Mouse (Mus musculus) 3T3-L1 (cell line): ENCODE results near the gene 4930432K21Rik.
A peak's percentile ranks its signal among the peaks of the same experiment; 100 is the strongest.

ENCODE experiments used
- DNase-seq: peaks from one replicate; pipeline ENCODE4 v3.0.0-alpha.2; 2015; ENCODE audit warnings: low read depth, low spot score

4930432K21Rik gene

DNA sequence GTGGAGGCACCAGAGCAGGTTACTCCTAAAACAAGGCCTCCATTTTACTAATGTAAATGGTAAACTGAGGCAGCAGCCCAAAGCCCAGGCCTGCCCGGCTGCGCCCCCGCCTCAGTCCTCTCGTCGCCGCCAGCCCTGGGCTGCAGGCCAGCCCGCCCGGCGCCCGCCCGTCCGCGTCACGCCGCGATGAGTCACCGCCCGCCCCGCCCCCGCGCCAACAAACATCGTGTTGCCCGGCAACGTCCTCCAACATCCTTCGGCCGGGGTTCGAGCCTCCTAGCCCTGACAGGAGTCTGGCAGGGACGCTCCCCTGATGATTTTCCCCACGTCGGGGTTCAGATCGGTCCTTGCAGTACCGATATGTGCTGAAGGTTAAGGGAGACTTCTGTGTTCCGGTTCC, 44.7 kb downstream of the 4930432K21Rik start:
- peak; percentile 68 for DNase-seq

DNA sequence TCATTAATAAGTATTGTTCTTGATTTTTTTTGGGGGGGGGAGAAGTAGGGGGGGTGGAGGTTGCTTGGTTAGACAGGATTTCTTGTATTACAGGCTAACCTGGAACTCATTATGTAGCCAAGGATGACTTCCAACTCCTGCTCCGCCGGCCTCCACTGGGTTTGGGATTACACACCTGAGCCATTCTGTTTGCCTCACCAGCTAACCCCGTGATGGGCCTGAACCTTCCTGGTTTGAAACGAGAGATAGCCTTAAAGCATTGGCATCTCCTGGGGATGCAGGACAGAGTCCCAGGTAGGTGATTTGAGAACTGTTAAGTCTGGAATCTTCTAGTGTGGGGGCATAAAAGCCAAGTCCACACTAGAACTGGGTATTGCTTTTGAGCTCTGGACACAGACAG, 45.3 kb downstream of the 4930432K21Rik start:
- DNase-seq, result no peak

DNA sequence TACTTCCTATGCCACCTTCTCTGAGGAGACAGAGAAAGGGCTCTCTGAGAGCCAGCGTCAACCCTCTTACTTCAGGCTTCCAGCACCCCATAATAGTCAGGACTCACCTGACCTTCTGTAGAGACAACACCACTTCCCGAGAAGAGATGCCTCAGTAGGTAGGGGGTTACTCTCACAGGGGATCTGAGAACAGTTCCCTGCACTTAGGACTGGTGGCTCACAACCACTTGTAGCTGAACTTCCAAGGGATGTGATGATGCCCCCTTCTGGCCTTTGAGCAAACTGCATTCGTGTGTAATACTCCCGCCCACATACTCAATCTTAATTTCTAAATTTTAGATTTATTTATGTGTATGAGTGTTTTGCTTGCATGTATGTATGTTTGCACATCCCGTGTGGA, 45.7 kb downstream of the 4930432K21Rik start:
- no peak for DNase-seq

DNA sequence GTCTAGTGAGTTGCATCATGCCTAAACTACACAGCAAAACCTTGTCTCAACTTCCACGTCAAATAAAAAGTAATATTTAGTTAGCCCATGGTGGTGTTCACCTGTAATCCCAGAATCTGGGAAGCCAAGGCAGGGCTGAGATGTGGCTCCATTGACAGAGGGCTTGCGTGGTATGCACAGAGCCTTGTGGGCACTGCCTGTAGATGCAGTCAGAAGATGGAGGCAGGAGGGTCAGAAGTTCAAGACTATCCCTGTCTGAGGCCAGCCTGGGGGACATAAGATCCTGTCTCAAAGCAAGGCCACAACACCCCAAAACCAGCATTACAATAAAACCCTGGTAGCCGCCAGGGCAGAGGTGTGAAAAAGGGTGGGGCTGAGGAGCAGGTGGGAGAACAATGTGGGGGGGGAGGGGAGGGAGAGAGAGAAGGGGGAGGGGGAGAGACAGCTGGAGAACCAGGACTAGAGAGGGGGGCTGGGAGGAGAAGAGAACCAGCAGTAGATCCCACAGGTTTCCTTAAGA, 46.5 kb downstream of the 4930432K21Rik start:
- DNase-seq, result no peak

DNA sequence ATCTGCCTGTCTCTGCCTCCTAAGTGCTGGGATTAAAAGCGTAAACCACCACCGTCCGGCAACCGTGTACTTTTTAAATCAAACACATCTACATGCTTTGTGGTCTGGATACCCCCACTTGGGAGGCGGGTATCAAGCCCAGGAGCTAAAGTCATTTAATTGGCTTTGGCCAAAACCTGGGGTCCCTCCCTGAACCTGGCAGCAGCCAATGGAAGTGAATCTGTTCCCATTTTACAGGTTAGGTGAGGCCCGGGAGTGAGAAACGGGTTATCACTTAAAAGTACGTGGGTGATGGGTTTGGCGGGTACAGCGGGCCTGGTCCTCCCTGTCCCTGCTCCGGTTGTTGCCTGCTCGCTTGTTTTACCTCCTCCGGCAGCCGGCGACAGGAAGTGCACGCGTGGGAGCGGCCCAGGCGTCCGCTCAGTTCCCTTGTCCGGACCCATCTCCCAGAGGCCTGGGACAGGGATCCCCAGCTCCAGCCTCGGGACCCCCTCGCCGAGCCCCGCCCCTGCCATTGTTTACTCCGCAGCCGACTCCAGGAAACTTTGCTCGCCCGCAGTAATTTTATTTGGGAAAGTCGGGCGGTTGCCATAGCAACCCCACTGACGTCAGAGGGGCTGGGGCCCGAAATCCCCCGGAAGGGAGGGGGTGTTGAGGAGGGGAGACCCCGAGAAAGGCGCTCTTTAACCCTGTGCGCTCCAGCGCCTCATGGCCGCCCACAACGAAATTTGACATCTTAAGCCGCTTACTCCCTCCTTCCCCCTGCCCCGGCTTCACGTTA, 49.5 kb downstream of the 4930432K21Rik start:
- peak; percentile 84 for DNase-seq

DNA sequence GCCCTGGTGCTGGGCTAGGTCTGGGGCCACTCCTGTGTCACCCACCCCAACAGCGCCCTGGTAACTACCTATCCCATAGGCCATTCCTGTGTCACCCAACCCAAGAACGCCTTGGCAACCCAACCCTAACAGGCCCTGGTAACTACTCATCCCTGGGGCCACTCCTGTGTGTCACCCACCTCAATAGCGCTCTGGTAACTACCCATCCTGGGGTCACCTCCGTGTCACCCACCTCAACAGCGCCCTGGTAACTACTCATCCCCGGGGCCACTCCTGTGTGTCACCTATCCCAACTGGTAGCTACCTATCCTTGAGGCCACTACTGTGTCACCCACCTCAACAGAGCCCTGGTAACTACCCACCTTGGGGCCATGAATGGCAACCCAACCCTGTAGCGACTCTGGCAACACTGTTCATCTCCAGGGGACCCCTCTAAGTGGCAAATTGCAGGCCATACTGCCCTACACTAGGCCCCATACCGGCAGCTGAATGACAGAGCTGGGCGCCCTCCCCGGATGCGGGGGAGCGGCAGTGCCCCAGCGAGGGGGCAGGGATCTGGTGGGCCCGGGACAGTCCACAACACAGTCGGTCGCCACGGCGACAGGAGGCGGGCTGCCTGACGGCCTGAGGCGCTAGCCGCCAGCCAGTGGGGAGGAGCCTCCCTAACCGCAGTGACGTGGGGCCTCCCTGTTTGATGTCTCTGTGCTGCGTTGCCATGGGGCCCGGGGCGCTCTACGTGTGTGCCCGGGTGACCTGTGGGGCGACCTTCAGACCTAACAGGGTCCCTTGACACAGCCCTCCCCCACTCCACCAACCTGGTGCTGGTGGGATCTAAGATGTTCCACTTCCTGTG, 50.3 kb downstream of the 4930432K21Rik start:
- DNase-seq, result peak; percentile 97

DNA sequence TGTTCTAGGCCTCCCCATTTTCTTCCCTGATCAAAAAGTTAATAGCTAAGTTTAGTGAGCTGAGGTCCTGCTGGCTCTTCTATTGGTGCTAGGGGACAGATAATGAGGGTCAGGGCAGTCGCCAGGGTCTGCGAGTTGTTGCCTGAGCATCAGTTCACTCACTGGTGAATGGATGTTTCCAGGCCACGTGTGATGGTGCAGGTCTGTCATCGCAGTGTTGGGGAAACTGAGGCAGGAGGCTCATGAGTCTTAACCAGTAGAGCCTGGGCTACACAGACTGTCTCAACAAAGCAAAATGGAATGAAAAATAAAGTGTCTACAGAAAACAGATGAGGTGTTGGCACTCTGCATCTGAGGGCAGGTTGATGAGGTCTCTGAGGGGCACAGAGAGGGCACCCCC, 51.0 kb downstream of the 4930432K21Rik start:
- DNase-seq, result no peak

DNA sequence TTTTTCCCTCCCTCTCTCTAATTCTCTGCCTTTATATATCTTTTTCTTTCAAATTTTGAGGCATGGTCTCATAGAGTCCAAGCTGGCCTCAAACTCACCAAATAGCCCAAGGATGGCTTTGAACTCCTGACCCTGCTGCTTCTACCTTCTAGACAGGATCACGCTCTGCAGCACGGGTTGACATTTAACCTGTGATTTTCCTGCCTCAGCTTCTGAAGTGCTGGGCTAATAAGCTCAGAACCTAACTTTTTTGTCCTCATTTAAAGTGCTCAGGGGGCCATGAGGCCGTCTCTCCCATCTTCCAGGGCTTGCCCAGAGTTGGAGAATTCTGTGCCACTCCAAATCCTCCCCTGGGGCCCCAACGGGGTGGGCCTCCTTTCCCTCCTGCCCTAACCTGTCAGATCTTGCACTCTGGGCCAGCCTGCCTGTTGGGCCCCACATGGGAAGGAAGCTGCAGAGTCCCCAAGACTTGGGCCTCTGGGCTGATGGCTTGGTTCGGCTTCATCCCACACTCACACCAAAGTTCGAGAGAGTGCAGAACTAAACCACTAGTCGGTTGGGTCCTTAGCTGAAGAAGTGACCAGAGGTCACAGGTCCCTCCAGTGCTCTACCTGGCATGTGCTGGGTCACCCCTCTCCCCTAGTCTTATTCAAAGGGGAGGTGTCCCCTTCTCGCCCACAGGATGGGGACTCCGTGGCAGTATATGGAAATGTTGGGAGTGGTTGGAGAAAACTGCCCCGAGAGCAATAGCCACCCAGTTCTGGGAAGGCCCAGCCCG, 51.7 kb downstream of the 4930432K21Rik start:
- peak; percentile 43 for DNase-seq

DNA sequence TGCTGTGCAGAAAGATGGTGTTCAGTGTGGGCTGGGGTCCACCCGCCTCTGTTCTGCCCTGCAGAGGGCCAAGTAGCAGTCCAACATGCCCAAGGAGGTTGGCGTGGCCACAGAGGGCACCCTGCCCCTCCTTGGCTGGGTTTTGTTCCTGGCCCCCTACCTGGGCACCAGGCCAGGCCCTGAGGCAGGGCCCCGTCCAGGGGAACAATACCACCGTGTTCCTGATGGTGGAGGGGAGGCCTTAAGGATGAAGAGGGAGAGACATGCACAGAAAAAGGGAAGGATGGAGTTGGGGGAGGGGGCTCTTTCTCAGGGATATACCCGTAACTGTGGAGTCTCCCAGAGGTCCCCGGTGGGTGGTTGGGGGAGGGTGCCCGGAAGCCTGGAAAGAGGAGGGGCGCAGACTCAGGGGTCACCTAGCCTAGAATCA, 52.3 kb downstream of the 4930432K21Rik start:
- peak; percentile 62 for DNase-seq

DNA sequence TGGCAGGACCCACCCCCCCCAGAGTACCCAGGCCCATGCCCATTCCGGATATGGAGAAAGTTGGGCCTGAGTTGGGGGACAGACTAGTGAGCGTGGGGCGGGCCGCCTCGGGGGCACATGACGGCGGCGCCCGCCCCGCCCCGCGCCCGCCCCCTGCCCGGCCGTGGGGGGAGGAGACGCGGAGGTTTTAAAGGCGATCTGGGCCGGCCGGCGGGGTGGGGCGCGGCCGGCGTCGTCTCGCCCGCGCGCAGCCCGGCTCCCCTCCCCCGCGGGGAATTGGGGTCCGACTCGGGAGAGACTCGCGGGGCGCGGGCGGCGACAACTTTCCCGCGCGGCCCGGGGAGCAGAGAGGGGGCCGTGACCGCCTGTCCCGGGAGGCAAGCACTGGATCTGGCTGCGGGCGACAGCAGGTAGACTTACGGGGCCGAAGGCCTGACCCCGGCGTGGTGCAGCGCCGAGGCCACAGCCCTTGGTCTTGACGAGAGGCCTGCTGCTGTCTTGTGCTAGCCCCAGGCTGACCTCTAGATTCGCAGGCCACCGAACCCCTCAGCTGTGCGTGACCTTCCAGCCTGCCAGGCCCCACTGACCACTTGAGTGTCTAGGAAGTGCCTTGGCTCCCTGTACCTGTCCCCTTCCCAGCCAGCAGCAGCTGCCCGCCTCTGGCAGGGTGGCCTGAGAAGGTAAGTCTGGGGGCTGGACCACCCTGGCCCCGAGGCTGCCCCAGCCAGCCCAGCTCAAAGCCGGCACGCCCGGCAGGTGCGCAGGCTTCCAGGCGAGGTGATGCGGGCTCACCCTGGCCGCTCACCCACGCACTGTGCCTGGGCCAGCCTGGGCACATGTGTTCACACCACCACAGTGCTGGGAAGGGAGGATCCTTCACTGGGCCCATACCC, 53.1 kb downstream of the 4930432K21Rik start:
- peak; percentile 74 for DNase-seq

DNA sequence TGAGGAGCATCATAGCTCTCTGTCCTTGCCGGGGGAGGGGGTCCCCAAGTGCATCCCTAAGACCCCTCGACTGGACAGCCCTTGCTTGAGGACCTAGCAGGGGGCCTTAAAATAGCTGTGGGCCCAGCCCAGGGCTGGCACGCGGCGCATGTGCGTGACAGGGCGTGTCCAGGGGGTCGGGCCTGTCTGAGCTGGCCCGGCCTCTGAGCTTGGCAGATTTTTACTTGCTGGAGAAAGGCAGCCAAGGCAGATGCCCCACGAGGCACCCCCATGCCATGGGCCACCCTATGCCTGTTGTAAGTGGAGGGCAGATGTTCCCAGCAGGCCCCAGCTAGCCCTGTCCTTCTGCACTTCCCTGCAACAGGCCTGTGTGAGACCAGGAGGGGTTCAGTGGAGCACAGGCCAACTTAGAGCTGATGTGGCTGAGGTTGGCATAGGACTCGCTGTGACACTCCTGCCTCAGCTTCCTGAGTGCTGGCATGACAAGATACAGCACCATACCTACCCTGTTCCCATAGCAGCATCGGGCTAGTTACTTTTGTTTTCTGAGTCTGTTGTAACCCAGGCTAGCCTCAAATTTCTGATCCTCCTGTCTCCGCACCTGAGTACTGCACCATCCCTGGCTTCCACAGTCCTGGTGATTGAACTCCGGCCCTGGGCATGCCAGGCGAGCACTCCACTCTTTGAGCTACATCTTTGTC, 53.9 kb downstream of the 4930432K21Rik start:
- peak; percentile 91 for DNase-seq

DNA sequence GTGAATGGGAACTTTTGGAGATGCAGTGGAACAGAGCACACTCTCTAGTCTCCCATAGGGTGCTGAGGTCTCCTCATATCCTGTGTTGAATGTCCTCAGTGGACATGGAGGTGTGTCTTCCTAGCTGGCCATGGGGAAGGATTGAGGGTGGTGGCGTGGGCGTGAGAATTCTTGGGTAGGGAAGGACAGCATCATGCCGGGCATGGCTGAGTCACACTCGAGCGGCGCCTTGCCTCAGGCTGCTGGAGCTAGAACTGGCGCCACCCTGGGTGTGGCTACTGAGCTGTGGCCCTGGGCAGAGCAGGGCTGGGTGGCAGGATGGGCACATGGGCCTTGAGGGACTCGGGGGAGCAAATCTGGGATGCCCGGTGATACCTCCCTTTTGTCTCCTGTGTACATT, 54.6 kb downstream of the 4930432K21Rik start:
- DNase-seq, result peak; percentile 100

DNA sequence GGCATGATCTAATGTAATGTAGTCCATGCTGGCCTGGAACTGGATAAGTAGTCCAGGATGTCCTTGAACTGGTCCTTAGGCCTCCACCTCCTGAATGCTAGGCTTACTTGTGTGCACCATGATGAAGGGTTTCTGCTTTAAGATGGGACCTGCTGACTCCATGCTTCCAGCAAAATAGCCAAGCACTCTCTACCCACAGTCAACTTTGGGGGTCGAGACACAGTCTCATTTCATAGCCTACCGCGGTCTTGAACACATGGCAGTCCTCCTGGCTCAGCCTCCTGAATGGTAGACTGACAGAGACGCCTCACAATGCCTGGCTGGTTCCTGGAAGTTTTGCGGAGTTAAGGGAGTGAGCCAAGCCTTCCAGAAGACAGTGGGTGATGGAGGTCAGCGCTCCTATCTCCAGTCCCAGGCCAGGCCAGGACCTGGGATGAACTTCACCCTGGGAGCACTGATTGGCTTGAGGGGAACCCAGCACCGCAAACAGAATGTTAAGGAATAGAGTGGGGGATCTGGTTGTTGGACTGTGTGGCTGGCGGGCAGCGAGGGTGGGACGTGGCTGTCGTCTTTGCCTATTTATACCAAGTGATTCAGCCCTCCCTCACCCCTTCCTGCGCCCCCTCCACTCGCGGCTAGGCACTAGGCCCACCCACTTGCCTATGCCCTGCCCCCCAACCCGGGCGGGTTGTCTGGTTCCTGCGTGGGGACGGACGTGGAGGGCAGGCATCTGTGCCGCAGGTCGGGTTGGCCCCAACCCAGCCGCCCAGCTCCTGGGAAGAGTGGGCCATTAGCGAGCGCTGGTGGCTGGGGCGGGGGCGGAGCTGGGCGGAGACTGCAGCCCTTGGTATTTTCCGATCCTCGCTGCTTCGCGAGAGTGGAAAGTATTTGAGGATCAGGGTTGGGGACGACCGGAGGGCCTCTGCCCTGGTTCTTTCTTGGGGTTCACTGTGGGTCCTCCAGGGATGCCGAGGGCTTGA, 55.4 kb downstream of the 4930432K21Rik start:
- peak; percentile 94 for DNase-seq

DNA sequence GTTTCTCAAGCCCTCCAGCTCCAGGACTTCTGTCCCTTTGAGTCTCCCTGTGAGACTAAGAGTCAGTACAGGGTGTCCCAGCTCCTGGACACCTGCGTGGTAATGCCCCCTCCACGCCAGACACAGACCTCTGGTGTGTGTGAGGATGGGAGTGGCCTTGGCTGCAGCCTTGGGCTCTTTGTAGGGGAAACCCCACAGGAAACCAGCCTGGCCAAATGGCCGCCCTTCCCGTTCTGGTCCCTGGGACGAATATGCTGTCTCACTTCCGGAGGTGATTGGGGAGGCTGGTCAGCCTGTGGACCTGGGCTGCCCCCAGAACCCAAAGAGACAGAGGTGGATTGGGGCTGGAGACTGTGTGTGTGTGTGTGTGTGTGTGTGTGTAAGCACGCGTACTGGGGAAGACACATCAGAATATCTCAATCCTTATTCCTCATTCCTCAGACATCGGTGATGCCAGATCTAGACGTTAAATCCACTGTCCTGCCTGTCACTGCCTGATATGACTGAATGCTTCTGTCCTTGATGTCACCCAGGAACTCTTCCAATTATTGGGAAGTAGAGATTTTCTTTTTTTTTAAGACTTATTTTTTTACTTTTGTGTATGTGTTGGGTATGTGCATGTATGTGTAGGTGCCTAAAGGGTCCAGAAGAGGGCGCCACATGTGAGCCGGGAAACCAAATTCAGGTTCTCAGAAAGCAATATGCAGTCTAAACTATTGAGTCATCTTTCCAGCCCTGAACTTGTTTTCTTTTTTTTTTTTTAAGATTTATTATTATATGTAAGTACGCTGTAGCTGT, 56.3 kb downstream of the 4930432K21Rik start:
- peak; percentile 94 for DNase-seq

DNA sequence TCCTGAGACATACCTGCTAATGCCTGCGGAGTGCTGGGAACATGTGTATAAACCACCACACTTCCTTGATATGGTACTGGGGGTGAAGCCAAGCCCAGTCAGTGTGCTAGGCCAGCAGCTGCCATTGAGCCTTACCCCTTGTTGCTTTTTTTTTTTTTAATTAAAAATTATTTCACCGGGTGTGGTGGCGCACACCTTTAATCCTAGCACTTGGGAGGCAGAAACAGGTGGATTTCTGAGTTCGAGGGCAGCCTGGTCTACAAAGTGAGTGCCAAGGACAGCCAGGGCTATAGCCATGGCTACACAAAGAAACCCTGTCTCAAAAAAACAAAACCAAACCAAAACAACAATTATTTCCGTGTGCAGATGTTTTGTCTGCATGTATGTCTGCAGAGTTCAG, 57.2 kb downstream of the 4930432K21Rik start:
- no peak for DNase-seq

DNA sequence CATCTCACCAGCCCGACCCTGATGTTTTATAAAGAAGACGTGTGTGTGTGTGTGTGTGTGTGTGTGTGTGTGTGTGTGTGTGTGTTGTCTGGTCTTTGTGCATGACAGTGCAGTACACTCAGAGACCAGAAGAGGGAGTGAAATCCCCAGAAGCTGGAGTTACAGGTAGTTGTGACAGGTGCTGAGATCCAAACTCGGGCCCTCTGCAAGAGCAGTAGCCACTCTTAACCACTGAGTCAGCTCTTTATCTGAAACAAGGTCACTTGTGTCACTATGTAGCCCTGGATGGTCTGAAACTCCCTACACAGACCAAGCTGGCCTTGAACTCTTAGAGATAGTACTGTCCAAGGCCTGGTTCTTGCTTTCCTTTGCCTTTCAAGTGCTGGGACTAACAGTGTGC, 58.8 kb downstream of the 4930432K21Rik start:
- DNase-seq, result peak; percentile 49

DNA sequence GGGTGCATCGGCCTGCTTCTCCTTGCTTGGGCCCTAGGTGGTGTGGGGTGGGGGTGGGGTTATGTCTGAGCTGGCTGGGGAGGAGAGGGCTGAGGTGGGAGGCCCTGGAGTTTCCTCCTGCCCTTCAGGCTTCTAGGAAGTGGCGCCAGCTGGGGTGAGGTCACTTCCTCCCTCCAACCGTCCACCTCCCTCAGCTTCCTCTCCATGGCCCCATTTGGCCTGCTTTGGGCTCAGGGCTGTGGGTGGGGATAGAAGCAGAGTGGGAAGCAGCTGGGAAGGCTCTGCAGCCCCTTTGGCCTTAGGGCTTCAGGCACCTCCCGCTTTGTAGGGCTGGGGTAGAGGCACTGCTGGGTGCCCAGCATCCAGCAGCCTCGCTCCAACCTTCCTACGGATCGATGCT, 60.0 kb downstream of the 4930432K21Rik start:
- peak; percentile 51 for DNase-seq
